Mouse (Mus musculus) gastrocnemius, postnatal 36 days (tissue): ENCODE measurements around the gene Wdcp. TPM values are rescaled to one million over a fixed set of nuclear protein-coding genes. Genes with fewer than 3 reads are reported as not detected.

Experiments
- DNase-seq, 2 experiments: peaks; one replicate each; pipeline ENCODE4 v3.0.0; 2022
- intact Hi-C: fragments of 180-260 bp; cut with DNase I; formaldehyde crosslinking; loops from one replicate; pipeline ENCODE4 v1.15.1; 2025
- total RNA-seq, 2 experiments: library from RNA; stranded (reverse); gene quantifications; 2 replicates each; pipeline ENCODE4 v1.2.3; 2021

Wdcp gene
- total RNA-seq, 2 experiments from 2014 or later = 3.9 to 4.4 TPM

DNA sequence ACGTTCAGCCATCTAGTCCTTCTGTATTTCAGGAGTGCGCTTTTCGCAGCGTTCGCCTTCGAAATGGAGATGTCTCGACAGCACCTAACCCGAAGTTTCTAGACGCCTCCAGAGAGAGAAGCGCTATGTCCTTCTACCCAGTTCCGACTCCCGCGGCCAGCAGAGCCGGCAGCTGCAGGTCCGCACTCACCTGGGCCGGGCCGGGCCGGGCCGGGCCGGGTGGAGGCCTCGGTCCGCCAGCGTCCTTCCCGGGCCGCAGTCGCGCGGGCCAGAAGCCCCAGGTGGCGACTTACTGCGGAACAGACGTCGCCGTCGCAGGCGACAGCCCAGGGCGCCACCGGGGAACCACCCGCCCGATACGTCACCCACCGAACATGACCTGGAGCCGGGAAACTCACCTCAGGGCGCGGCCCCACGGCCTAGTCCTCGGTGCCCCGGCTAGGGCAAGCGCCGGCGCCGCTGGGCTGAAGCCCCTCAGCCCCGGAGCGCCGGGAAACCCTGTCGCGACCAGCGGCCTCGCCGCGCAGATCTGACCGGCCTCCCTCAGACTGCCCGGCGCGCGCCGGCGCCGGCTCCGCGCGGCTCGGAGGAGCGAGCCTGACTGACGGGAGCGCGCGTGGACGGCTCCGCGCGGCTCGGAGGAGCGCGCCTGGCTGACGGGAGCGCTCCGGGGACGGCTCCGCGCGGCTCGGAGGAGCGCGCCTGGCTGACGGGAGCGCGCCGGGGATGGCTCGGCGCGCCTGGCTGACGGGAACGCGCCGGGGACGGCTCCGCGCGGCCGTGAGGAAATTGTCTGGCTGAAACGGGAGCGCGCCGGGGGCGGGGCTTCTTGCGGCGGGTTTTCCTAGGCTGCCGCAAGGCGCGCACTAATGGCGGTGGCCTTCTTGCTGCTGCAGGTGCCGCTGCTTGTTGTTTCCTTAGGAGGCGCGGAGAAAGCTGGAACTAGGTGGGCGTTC, 64.1 kb downstream of the Wdcp start, which contains the start of gene Ubxn2a:
Ubxn2a (minus strand) TSS at position 755 of the 956 bp plus-strand sequence.
- intact Hi-C loops = loop anchor here (2.0 kb wide), 1 partner anchor 18 kb away; no protein-coding TSS in a partner anchor
- peak; percentile 91 to 93 for DNase-seq

DNA sequence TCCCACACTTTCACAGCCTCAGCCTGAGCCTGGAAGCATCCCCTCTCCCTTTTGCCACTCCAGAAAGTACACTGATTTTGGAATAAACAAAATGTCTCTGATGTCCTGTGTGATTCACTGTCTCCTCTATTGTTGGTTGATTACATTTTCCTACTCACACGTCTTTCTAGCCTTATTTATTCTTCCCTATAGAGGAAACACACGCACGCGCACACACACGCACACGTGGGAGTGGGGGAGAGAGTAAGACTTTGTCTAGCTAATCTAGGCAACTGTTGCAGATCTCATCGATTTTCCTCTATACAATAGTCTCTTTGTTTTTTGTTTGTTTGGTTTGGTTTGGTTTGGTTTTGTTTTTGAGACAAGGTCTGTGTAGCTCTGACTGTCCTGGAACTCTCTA, 65.3 kb downstream of the Wdcp start:
- intact Hi-C loops = no loop called here
- DNase-seq = no peak

Other genes with a start within 250 kb of the Wdcp start
- gene Fam228a, start 104.9 kb upstream of the Wdcp start, total RNA-seq = not detected
- gene Pfn4, start 74.3 kb upstream of the Wdcp start, total RNA-seq = 1 to 10 TPM; 1.4 to 1.5 TPM
- 1 to 10 TPM; 3.8 to 5.5 TPM for gene Fam228b, start 74.0 kb upstream of the Wdcp start, total RNA-seq
- 10 to 100 TPM; 24.8 to 31.4 TPM for gene Sf3b6, start 25.8 kb upstream of the Wdcp start, total RNA-seq
- 1 to 10 TPM; 1.0 to 1.2 TPM for gene Fkbp1b, start 1.7 kb upstream of the Wdcp start, total RNA-seq
- gene Mfsd2b, start 31.1 kb downstream of the Wdcp start, total RNA-seq = under 1 TPM; 0.57 to 0.61 TPM
- gene Ubxn2a, start 64.4 kb downstream of the Wdcp start, total RNA-seq = 100 to 1,000 TPM in 1 of 2 experiments, 10 to 100 TPM in 1; 91.8 to 112 TPM
- gene Atad2b, start 74.0 kb downstream of the Wdcp start, total RNA-seq = 10 to 100 TPM; 13.4 to 16.0 TPM